Mouse (Mus musculus): ENCODE results near the gene Fgfr2.

- TF ChIP-seq POLR2A (IDR thresholded peaks at IDR 0.05; ENCODE audit: low read depth, low read length) (no peak), CTCF (conservative IDR thresholded peaks at IDR 0.05; ENCODE audit: insufficient read depth, insufficient read length, low read depth, low read length) (no peak)
These were observed 195.9 kb downstream of the Fgfr2 start for GRCm38 (mm10) chr7:132927201-132927600.

Measured in kidney, adult 2 months (tissue).